Mouse (Mus musculus): ENCODE results near the gene Smco4. TPM values are rescaled to one million over a fixed set of nuclear protein-coding genes. Genes with fewer than 3 reads are reported as not detected.

The Smco4 gene
- total and polyA plus RNA-seq, 2 experiments from 2014 or later, result 0.38 to 5.0 TPM

DNA sequence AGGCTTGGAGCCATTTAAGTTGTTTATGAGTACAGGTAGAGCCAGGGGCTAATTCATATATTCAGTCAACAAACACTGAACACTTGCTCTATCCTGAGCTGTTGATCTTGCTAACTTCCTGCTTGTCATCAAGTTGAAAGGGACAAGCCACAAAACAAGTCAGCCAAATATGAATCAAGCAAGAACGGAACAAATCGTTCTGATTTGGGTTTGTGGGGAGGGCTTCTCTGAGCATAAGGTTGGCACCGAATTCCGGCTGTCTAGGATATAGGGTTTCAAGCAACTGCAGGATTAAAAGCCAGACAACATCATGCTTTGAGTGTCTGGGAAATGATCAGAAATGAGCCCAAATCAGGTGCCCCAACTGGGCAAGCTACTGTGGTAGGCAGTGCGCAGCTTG, 88.8 kb downstream of the Smco4 start:
- no peaks in the 10 kb centered on the region for H3K9me3 ChIP-seq (ENCODE audit: low read length)
- ATAC-seq (ENCODE audit: low FRiP score) (no peak), DNase-seq (ENCODE audit: low spot score) (no peak)
- no peak overlapping the region for H3K4me3 ChIP-seq (ENCODE audit: low read depth, low read length)
- no peak for TF ChIP-seq CTCF (IDR thresholded peaks at IDR 0.05)
- no peak overlapping the region for H3K9ac ChIP-seq (replicated peaks; ENCODE audit: low read length, poor library complexity, severe bottlenecking)
- H3K27me3 ChIP-seq (ENCODE audit: insufficient read depth, low read length), result no peaks in the 10 kb centered on the region
- no peak overlapping the region for H3K4me2 ChIP-seq (ENCODE audit: low read depth, low read length, poor library complexity, severe bottlenecking)
- WGBS, result 96% methylated on average over 5 of the region's 5 CpGs
- H3K4me1 ChIP-seq (ENCODE audit: insufficient read depth, low read length), result no peaks in the 10 kb centered on the region
- H3K27ac ChIP-seq (ENCODE audit: low read depth, low read length), result no peak overlapping the region
- no peaks in the 10 kb centered on the region for H3K36me3 ChIP-seq (ENCODE audit: insufficient read depth, low read length)

GRCm38 (mm10) chr9:15584209-15584608, 91.0 kb downstream of the Smco4 start:
- Histone ChIP-seq H3K4me1 (ENCODE audit: insufficient read depth, low read length) (no peaks in the 10 kb centered on the region), H3K9me3 (ENCODE audit: low read length) (no peaks in the 10 kb centered on the region), H3K4me2 (ENCODE audit: low read depth, low read length, poor library complexity, severe bottlenecking) (no peak overlapping the region), H3K9ac (replicated peaks; ENCODE audit: low read length, poor library complexity, severe bottlenecking) (no peak overlapping the region), H3K27ac (ENCODE audit: low read depth, low read length) (no peak overlapping the region), H3K27me3 (ENCODE audit: insufficient read depth, low read length) (no peaks in the 10 kb centered on the region), H3K4me3 (ENCODE audit: low read depth, low read length) (no peak overlapping the region), H3K36me3 (ENCODE audit: insufficient read depth, low read length) (no peaks in the 10 kb centered on the region)
- TF ChIP-seq CTCF (IDR thresholded peaks at IDR 0.05), result no peak
- ATAC-seq (ENCODE audit: low FRiP score), result no peak
- WGBS, result 85% methylated on average over 9 of the region's 9 CpGs
- no peak for DNase-seq (ENCODE audit: low spot score)

DNA sequence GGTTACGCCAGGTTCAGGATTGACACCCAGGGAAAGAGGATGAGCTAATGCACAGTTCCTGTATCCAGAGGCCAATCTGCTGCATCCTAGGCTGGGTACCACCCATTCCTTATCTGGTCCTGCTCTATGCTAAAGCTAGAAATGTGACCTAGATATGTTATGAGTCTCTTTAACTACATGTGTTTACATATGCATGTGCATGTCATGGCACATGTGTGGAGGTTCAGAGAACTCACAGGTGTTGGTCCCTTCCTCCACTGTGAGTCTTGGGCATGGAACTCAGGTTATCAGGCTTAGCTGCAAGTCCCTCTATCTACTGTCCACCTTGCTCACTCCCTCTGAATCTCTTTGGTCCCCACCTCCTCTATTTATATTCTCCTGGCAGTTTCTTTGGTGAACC, 92.7 kb downstream of the Smco4 start:
- WGBS, result 76% methylated on average over 1 of the region's 1 CpGs
- H3K4me1 ChIP-seq (ENCODE audit: insufficient read depth, low read length), result no peaks in the 10 kb centered on the region
- H3K9me3 ChIP-seq (ENCODE audit: low read length), result no peaks in the 10 kb centered on the region
- no peak overlapping the region for H3K4me2 ChIP-seq (ENCODE audit: low read depth, low read length, poor library complexity, severe bottlenecking)
- no peak for DNase-seq (ENCODE audit: low spot score)
- no peaks in the 10 kb centered on the region for H3K27me3 ChIP-seq (ENCODE audit: insufficient read depth, low read length)
- no peak for ATAC-seq (ENCODE audit: low FRiP score)
- H3K36me3 ChIP-seq (ENCODE audit: insufficient read depth, low read length), result no peaks in the 10 kb centered on the region
- H3K9ac ChIP-seq (replicated peaks; ENCODE audit: low read length, poor library complexity, severe bottlenecking), result no peak overlapping the region
- H3K27ac ChIP-seq (ENCODE audit: low read depth, low read length), result no peak overlapping the region
- TF ChIP-seq CTCF (IDR thresholded peaks at IDR 0.05), result no peak
- no peak overlapping the region for H3K4me3 ChIP-seq (ENCODE audit: low read depth, low read length)

DNA sequence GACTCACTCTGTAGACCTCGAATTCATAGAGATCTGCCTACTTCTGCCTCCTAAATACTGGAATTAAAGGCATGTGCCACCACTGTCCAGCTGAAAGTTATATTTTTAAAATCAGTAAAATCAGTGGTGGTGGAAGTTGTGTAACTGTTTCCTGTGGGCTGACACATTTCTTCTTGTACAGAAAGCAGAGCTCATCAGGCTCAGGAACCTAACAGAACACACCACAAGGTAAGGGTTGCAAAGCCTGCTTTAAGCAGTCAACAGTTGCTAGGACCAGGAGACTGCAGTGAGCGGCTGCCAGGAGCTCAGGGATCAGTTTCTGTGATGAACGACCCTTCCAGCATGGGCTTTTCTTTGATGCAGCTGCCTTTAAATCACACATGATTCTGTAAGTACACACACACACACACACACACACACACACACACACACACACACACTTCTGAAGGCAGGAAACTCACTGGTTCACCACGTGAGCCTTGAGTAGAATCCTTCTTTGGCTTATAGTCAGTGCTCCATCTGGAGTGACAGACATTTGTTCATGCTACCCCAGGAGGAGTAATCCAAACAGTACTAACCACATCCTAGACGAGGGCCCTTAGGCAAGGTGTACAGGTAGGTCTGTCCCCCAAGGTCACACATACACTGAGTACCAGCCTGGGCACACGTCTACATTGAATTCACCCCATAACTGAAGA, 94.1 kb downstream of the Smco4 start:
- DNase-seq (ENCODE audit: low spot score), result no peak
- H3K36me3 ChIP-seq (ENCODE audit: insufficient read depth, low read length), result no peaks in the 10 kb centered on the region
- H3K9me3 ChIP-seq (ENCODE audit: low read length), result no peaks in the 10 kb centered on the region
- no peak overlapping the region for H3K4me3 ChIP-seq (ENCODE audit: low read depth, low read length)
- no peak overlapping the region for H3K4me2 ChIP-seq (ENCODE audit: low read depth, low read length, poor library complexity, severe bottlenecking)
- H3K27ac ChIP-seq (ENCODE audit: low read depth, low read length), result no peak overlapping the region
- ATAC-seq (ENCODE audit: low FRiP score), result no peak
- WGBS, result 68% methylated on average over 6 of the region's 6 CpGs
- no peaks in the 10 kb centered on the region for H3K4me1 ChIP-seq (ENCODE audit: insufficient read depth, low read length)
- no peak for TF ChIP-seq CTCF (IDR thresholded peaks at IDR 0.05)
- H3K9ac ChIP-seq (replicated peaks; ENCODE audit: low read length, poor library complexity, severe bottlenecking), result no peak overlapping the region
- H3K27me3 ChIP-seq (ENCODE audit: insufficient read depth, low read length), result no peaks in the 10 kb centered on the region

- no peak overlapping the region for H3K9ac ChIP-seq (replicated peaks; ENCODE audit: low read length, poor library complexity, severe bottlenecking)
These were observed 100.9 kb downstream of the Smco4 start for GRCm38 (mm10) chr9:15594148-15594547.

More at GRCm38 (mm10) chr9:15594148-15594547, 100.9 kb downstream of the Smco4 start:
- Histone ChIP-seq H3K4me2 (ENCODE audit: low read depth, low read length, poor library complexity, severe bottlenecking) (no peak overlapping the region), H3K36me3 (ENCODE audit: insufficient read depth, low read length) (no peaks in the 10 kb centered on the region), H3K9me3 (ENCODE audit: low read length) (no peaks in the 10 kb centered on the region), H3K27me3 (ENCODE audit: insufficient read depth, low read length) (no peaks in the 10 kb centered on the region), H3K4me1 (ENCODE audit: insufficient read depth, low read length) (no peaks in the 10 kb centered on the region), H3K4me3 (ENCODE audit: low read depth, low read length) (no peak overlapping the region), H3K27ac (ENCODE audit: low read depth, low read length) (no peak overlapping the region)
- 85% methylated on average over 4 of the region's 4 CpGs for WGBS
- ATAC-seq (ENCODE audit: low FRiP score) (no peak), DNase-seq (ENCODE audit: low spot score) (no peak)
- TF ChIP-seq CTCF (IDR thresholded peaks at IDR 0.05), result no peak

Other genes with a start within 250 kb of the Smco4 start
- 28.6 and 28.8 TPM in 2 replicates for gene Med17, start 213.5 kb upstream of the Smco4 start, total RNA-seq (2014; rRNA removed)
- 19.4 and 24.6 TPM in 2 replicates for gene Med17, start 213.5 kb upstream of the Smco4 start, polyA plus RNA-seq (2015; fragmentation: Nextera tagmentation; extraction: Ambion mirVana)
- gene Taf1d, start 187.2 kb upstream of the Smco4 start, total RNA-seq (2014; rRNA removed), result 46.0 and 50.1 TPM in 2 replicates
- 45.5 and 49.1 TPM in 2 replicates for gene Taf1d, start 187.2 kb upstream of the Smco4 start, polyA plus RNA-seq (2015; fragmentation: Nextera tagmentation; extraction: Ambion mirVana)
- 16.4 and 16.7 TPM in 2 replicates for gene 4931406C07Rik, start 187.0 kb upstream of the Smco4 start, total RNA-seq (2014; rRNA removed)
- gene 4931406C07Rik, start 187.0 kb upstream of the Smco4 start, polyA plus RNA-seq (2015; fragmentation: Nextera tagmentation; extraction: Ambion mirVana), result 11.6 and 14.8 TPM in 2 replicates
- 17.8 and 30.6 TPM in 2 replicates for gene Cep295, start 135.6 kb upstream of the Smco4 start, total RNA-seq (2014; rRNA removed)
- gene Cep295, start 135.6 kb upstream of the Smco4 start, polyA plus RNA-seq (2015; fragmentation: Nextera tagmentation; extraction: Ambion mirVana), result 8.9 and 11.2 TPM in 2 replicates
- 1.3 and 2.4 TPM in 2 replicates for gene Deup1, start 134.5 kb downstream of the Smco4 start, total RNA-seq (2014; rRNA removed)
- gene Deup1, start 134.5 kb downstream of the Smco4 start, polyA plus RNA-seq (2015; fragmentation: Nextera tagmentation; extraction: Ambion mirVana), result 2.5 and 2.7 TPM in 2 replicates
- gene Slc36a4, start 216.3 kb downstream of the Smco4 start, total RNA-seq (2014; rRNA removed), result 60.1 and 74.4 TPM in 2 replicates
- 34.4 and 36.9 TPM in 2 replicates for gene Slc36a4, start 216.3 kb downstream of the Smco4 start, polyA plus RNA-seq (2015; fragmentation: Nextera tagmentation; extraction: Ambion mirVana)